Mouse (Mus musculus): ENCODE measurements around the gene Plch2.

GRCm38 (mm10) chr4:154935788-154936187 lies 120.8 kb downstream of the Plch2 start:
- TF ChIP-seq POLR2A (IDR thresholded peaks at IDR 0.05; ENCODE audit: low read depth, low read length) (no peak), CTCF (IDR thresholded peaks at IDR 0.05; ENCODE audit: extremely low read depth, insufficient read length, insufficient replicate concordance, low read depth, low read length) (no peak)
